Mouse (Mus musculus) macrophage (primary cell): Measurements from ENCODE around the gene Amz1. TPM values are rescaled to one million over a fixed set of nuclear protein-coding genes. Genes with fewer than 3 reads are reported as not detected.

Source experiments
- polyA plus RNA-seq: library from polyadenylated mRNA; stranded (reverse); fragments of 250-400 nt; gene quantifications from 3 replicates; pipeline ENCODE4 v1.2.4, GENCODE M21; 2018; ENCODE audit warnings: inconsistent platforms

Amz1 gene
- polyA plus RNA-seq, 1 experiment from 2014 or later, result 13.4 TPM

Other genes starting within 250 kb of the Amz1 start
- gene Chst12, start 218.6 kb upstream of the Amz1 start, polyA plus RNA-seq, result 34.3 to 56.4 TPM (median 38.4 TPM) in 3 replicates
- not detected in 3 replicates for gene Grifin, start 159.1 kb upstream of the Amz1 start, polyA plus RNA-seq
- gene Lfng, start 116.8 kb upstream of the Amz1 start, polyA plus RNA-seq, result 33.7 to 75.9 TPM (median 52.2 TPM) in 3 replicates
- gene Ttyh3, start 75.1 kb upstream of the Amz1 start, polyA plus RNA-seq, result 40.4 to 80.7 TPM (median 48.0 TPM) in 3 replicates
- 11.4 to 17.2 TPM (median 12.2 TPM) in 3 replicates for gene Iqce, start 21.7 kb upstream of the Amz1 start, polyA plus RNA-seq
- 5.1 to 13.0 TPM (median 10.3 TPM) in 3 replicates for gene Brat1, start 19.1 kb upstream of the Amz1 start, polyA plus RNA-seq
- 97.9 to 155 TPM (median 121 TPM) in 3 replicates for gene Gna12, start 106.3 kb downstream of the Amz1 start, polyA plus RNA-seq